Mouse (Mus musculus) lung, postnatal 10 days (tissue): Measurements from ENCODE around the gene Sema5b.

Experiments
- DNase-seq: peaks from one replicate; pipeline ENCODE4 v3.0.0; 2021

The Sema5b gene

GRCm38 (mm10) chr16:35596661-35597350, 55.9 kb downstream of the Sema5b start:
- no peak for DNase-seq

- no peak for DNase-seq
These were observed 57.0 kb downstream of the Sema5b start for GRCm38 (mm10) chr16:35597991-35598390.

GRCm38 (mm10) chr16:35598802-35599201, 57.9 kb downstream of the Sema5b start:
- DNase-seq = no peak

GRCm38 (mm10) chr16:35600282-35600681, 59.3 kb downstream of the Sema5b start:
- DNase-seq = no peak

- DNase-seq = no peak
These were observed 60.5 kb downstream of the Sema5b start for GRCm38 (mm10) chr16:35601426-35601825.

- no peak for DNase-seq
These were observed 61.6 kb downstream of the Sema5b start for GRCm38 (mm10) chr16:35602529-35602928.

GRCm38 (mm10) chr16:35603729-35604522, 63.0 kb downstream of the Sema5b start:
- DNase-seq = peak; percentile 56

GRCm38 (mm10) chr16:35607250-35607649, 66.3 kb downstream of the Sema5b start:
- DNase-seq = no peak

- no peak for DNase-seq
These were observed 67.3 kb downstream of the Sema5b start for GRCm38 (mm10) chr16:35608244-35608643.

- DNase-seq = no peak
These were observed 68.6 kb downstream of the Sema5b start for GRCm38 (mm10) chr16:35609561-35609960.

- peak; percentile 22 for DNase-seq
These were observed 73.2 kb downstream of the Sema5b start for GRCm38 (mm10) chr16:35613851-35614804.

- no peak for DNase-seq
These were observed 76.8 kb downstream of the Sema5b start for GRCm38 (mm10) chr16:35617732-35618131.

GRCm38 (mm10) chr16:35623026-35623425, 82.1 kb downstream of the Sema5b start:
- DNase-seq = no peak

GRCm38 (mm10) chr16:35623986-35624385, 83.0 kb downstream of the Sema5b start:
- no peak for DNase-seq

GRCm38 (mm10) chr16:35624877-35625276, 83.9 kb downstream of the Sema5b start:
- DNase-seq = no peak

GRCm38 (mm10) chr16:35625286-35626020, 84.5 kb downstream of the Sema5b start:
- no peak for DNase-seq

- peak; percentile 85 for DNase-seq
These were observed 87.2 kb downstream of the Sema5b start for GRCm38 (mm10) chr16:35627992-35628607.

GRCm38 (mm10) chr16:35630470-35631183, 89.7 kb downstream of the Sema5b start:
- DNase-seq = peak; percentile 61

- DNase-seq = no peak
These were observed 92.1 kb downstream of the Sema5b start for GRCm38 (mm10) chr16:35633058-35633457.

- DNase-seq = no peak
These were observed 94.0 kb downstream of the Sema5b start for GRCm38 (mm10) chr16:35634971-35635370.

GRCm38 (mm10) chr16:35639505-35639904, 98.6 kb downstream of the Sema5b start:
- DNase-seq = no peak
